Mouse (Mus musculus) CH12.LX (cell line): ENCODE results near the gene Arhgef7. TPM values are rescaled to one million over a fixed set of nuclear protein-coding genes. Genes with fewer than 3 reads are reported as not detected.

Experiments used
- DNase-seq: peaks from one replicate; pipeline ENCODE4 v3.0.0-alpha.2; 2013; ENCODE audit errors: extremely low read depth
- H3K27ac ChIP-seq: 2 replicates; pipeline ENCODE4 v1.5.1; 2012; ENCODE audit warnings: low read depth, mild to moderate bottlenecking, control low read depth, moderate library complexity; ENCODE audit not compliant: insufficient read depth
- H3K27me3 ChIP-seq: replicated peaks from 2 replicates; pipeline ENCODE3; 2012; ENCODE audit warnings: inconsistent platforms
- H3K36me3 ChIP-seq, 2 experiments: replicated peaks in 1 of 2; 2 replicates each; pipeline versions ENCODE3 to v1.6.1; 2012; ENCODE audit warnings: inconsistent platforms in 1 of 2, low read length in 1 of 2, mild to moderate bottlenecking in 1 of 2, mixed read lengths in 1 of 2, moderate library complexity in 1 of 2; ENCODE audit not compliant: control insufficient read depth in 1 of 2, insufficient read depth in 1 of 2
- H3K4me1 ChIP-seq, 2 experiments: 2 replicates each; pipeline ENCODE4 v1.6.1; 2012; ENCODE audit warnings: inconsistent platforms in 1 of 2, moderate library complexity in 1 of 2; ENCODE audit not compliant: insufficient read depth in 2 of 2, control insufficient read depth in 1 of 2
- H3K4me2 ChIP-seq: 2 replicates; pipeline ENCODE4 v1.6.1; 2012; ENCODE audit warnings: low read depth, mild to moderate bottlenecking, control low read depth; ENCODE audit not compliant: poor library complexity, insufficient read depth, severe bottlenecking
- H3K4me3 ChIP-seq, 3 experiments: fragments of 150-350 bp in 1 of 3; sonication (generic) in 1 of 3; replicated peaks in 1 of 3; 2 replicates each; pipeline versions ENCODE3 to v1.5.1; 2011 to 2012; ENCODE audit warnings: low read depth in 2 of 3, low read length in 2 of 3, mild to moderate bottlenecking in 2 of 3, moderate library complexity in 2 of 3, control low read depth in 1 of 3, improper control_type of control experiment in 1 of 3, inconsistent platforms in 1 of 3, mixed read lengths in 1 of 3; ENCODE audit not compliant: poor library complexity in 1 of 3
- H3K79me2 ChIP-seq: replicated peaks from 2 replicates; pipeline ENCODE4 v1.6.1; 2012; ENCODE audit warnings: mild to moderate bottlenecking, moderate library complexity; ENCODE audit not compliant: control insufficient read depth, poor library complexity, insufficient read depth, severe bottlenecking; ENCODE audit errors: extremely low read depth
- H3K9ac ChIP-seq: 2 replicates; pipeline ENCODE4 v1.6.1; 2012; ENCODE audit warnings: low read depth, mild to moderate bottlenecking, control low read depth, moderate library complexity; ENCODE audit not compliant: insufficient read depth
- H3K9me3 ChIP-seq: replicated peaks from 2 replicates; pipeline ENCODE3; 2012; ENCODE audit warnings: low read length, inconsistent platforms, mixed read lengths
- CHD1 ChIP-seq: IDR thresholded peaks from 2 replicates; pipeline ENCODE4 v1.6.1; 2012; ENCODE audit warnings: low read depth, low read length, improper control_type of control experiment, inconsistent platforms
- CTCF ChIP-seq, 2 experiments: IDR thresholded peaks in 1 of 2; conservative IDR thresholded peaks in 1 of 2; 2 replicates each; pipeline ENCODE4 v1.5.1; 2011 to 2012; ENCODE audit warnings: low read depth in 2 of 2, low read length in 2 of 2, improper control_type of control experiment in 1 of 2, inconsistent platforms in 1 of 2, mild to moderate bottlenecking in 1 of 2, moderate library complexity in 1 of 2
- E2F4 ChIP-seq: IDR thresholded peaks from 2 replicates; pipeline ENCODE4 v1.6.1; 2011; ENCODE audit warnings: low read depth, low read length, improper control_type of control experiment; ENCODE audit not compliant: insufficient replicate concordance
- EP300 ChIP-seq: IDR thresholded peaks from 2 replicates; pipeline ENCODE4 v1.6.1; 2011; ENCODE audit warnings: low read length, improper control_type of control experiment
- GABPA ChIP-seq: IDR thresholded peaks from 2 replicates; pipeline ENCODE4 v1.6.1; 2012; ENCODE audit warnings: low read depth, low read length, improper control_type of control experiment, inconsistent platforms; ENCODE audit not compliant: insufficient replicate concordance
- HCFC1 ChIP-seq: IDR thresholded peaks from 2 replicates; pipeline ENCODE4 v1.6.1; 2012; ENCODE audit warnings: low read depth, mild to moderate bottlenecking, inconsistent platforms, low read length, improper control_type of control experiment
- IRF4 ChIP-seq: IDR thresholded peaks from 2 replicates; pipeline ENCODE4 v1.6.1; 2014; ENCODE audit warnings: low read depth, mild to moderate bottlenecking, inconsistent platforms, low read length, improper control_type of control experiment
- JUN ChIP-seq: IDR thresholded peaks from 2 replicates; pipeline ENCODE4 v1.6.1; 2011; ENCODE audit warnings: low read depth, mild to moderate bottlenecking, low read length, improper control_type of control experiment, moderate library complexity; ENCODE audit not compliant: insufficient read depth
- KAT2A ChIP-seq: IDR thresholded peaks from 2 replicates; pipeline ENCODE4 v1.6.1; 2012; ENCODE audit warnings: low read length, improper control_type of control experiment, inconsistent platforms; ENCODE audit not compliant: insufficient replicate concordance
- MAFK ChIP-seq: IDR thresholded peaks from 2 replicates; pipeline ENCODE4 v1.6.1; 2011; ENCODE audit warnings: low read length, improper control_type of control experiment; ENCODE audit not compliant: insufficient replicate concordance
- MAX ChIP-seq: IDR thresholded peaks from 2 replicates; pipeline ENCODE4 v1.6.1; 2011; ENCODE audit warnings: low read length, improper control_type of control experiment
- MEF2A ChIP-seq: IDR thresholded peaks from 2 replicates; pipeline ENCODE4 v1.6.1; 2014; ENCODE audit warnings: low read depth, mild to moderate bottlenecking, inconsistent platforms, low read length, improper control_type of control experiment, borderline replicate concordance
- MYC ChIP-seq: IDR thresholded peaks from 2 replicates; pipeline ENCODE4 v1.6.1; 2011; ENCODE audit warnings: low read depth, mild to moderate bottlenecking, improper control_type of control experiment, low read length
- NRF1 ChIP-seq: IDR thresholded peaks from 2 replicates; pipeline ENCODE4 v1.6.1; 2014; ENCODE audit warnings: low read depth, mild to moderate bottlenecking, inconsistent platforms, low read length, improper control_type of control experiment, moderate library complexity
- PAX5 ChIP-seq: IDR thresholded peaks from 2 replicates; pipeline ENCODE4 v1.6.1; 2012; ENCODE audit warnings: low read length, inconsistent platforms, mixed read lengths
- POLR2AphosphoS2 ChIP-seq: IDR thresholded peaks from 2 replicates; pipeline ENCODE4 v1.6.1; 2011; ENCODE audit warnings: low read depth, low read length, improper control_type of control experiment
- SMC3 ChIP-seq: IDR thresholded peaks from 2 replicates; pipeline ENCODE4 v1.6.1; 2011; ENCODE audit warnings: low read depth, low read length, improper control_type of control experiment
- TBP ChIP-seq: conservative IDR thresholded peaks from 2 replicates; pipeline ENCODE4 v1.6.1; 2011; ENCODE audit warnings: low read depth, low read length, improper control_type of control experiment
- UBTF ChIP-seq: IDR thresholded peaks from 2 replicates; pipeline ENCODE4 v1.6.1; 2012; ENCODE audit warnings: low read depth, mild to moderate bottlenecking, inconsistent platforms, low read length, improper control_type of control experiment, moderate library complexity
- USF1 ChIP-seq: IDR thresholded peaks from 2 replicates; pipeline ENCODE4 v1.6.1; 2014; ENCODE audit warnings: low read depth, mild to moderate bottlenecking, inconsistent platforms, low read length, improper control_type of control experiment
- USF2 ChIP-seq: conservative IDR thresholded peaks from 2 replicates; pipeline ENCODE4 v1.6.1; 2011; ENCODE audit warnings: low read depth, low read length, improper control_type of control experiment
- ZC3H11A ChIP-seq: IDR thresholded peaks from 2 replicates; pipeline ENCODE4 v1.6.1; 2012; ENCODE audit warnings: low read depth, mild to moderate bottlenecking, inconsistent platforms, low read length, improper control_type of control experiment
- ZNF384 ChIP-seq: IDR thresholded peaks from 2 replicates; pipeline ENCODE4 v1.6.1; 2012; ENCODE audit warnings: low read depth, low read length, improper control_type of control experiment, inconsistent platforms
- dilution Hi-C: fragments of 300-500 bp; cut with MboI; formaldehyde crosslinking; loops from 2 replicates; pipeline ENCODE4 v1.14.3; 2020; ENCODE audit warnings: low sequenced_read_pairs; ENCODE audit not compliant: extremely low pct_unique_long_range_greater_than_20kb, extremely low pct_ligation_motif_present
- in situ Hi-C: fragments of 300-500 bp; cut with MboI; formaldehyde crosslinking; loops from 3 replicates; pipeline ENCODE4 v1.14.3; 2019; ENCODE audit warnings: low sequenced_read_pairs, low pct_ligation_motif_present, low pct_unique_long_range_greater_than_20kb, mixed read lengths
- polyA plus RNA-seq: library from polyadenylated mRNA; unstranded; fragments of >175 nt; gene quantifications from 2 replicates; pipeline ENCODE4 v1.2.1, GENCODE M21; 2012; ENCODE audit warnings: low read depth; ENCODE audit not compliant: insufficient read length
- total RNA-seq, 2 experiments: library from RNA; depleted of rRNA; stranded (reverse); fragments of 300-350 nt in 1 of 2; fragments of >200 nt in 1 of 2; gene quantifications; 2 replicates each; pipeline ENCODE4 v1.2.3; 2012 to 2014

The Arhgef7 gene
- total and polyA plus RNA-seq, 3 experiments = 8.5 to 28.7 (median 17.0) TPM

GRCm38 (mm10) chr8:11820568-11820967 is 93.0 kb downstream of the Arhgef7 start:
- in situ Hi-C loops (no loop called here), dilution Hi-C loops (no loop called here)
- Histone ChIP-seq H3K4me1 (no peaks in the 10 kb centered on the region), H3K27me3 (no peaks in the 10 kb centered on the region), H3K4me2 (no peak overlapping the region), H3K9me3 (no peaks in the 10 kb centered on the region), H3K27ac (no peak overlapping the region), H3K9ac (no peak overlapping the region), H3K4me3 (no peak overlapping the region)
- DNase-seq = no peak
- TF ChIP-seq SMC3 = no peak
- no peak for TF ChIP-seq KAT2A
- TF ChIP-seq MEF2A = no peak
- no peak for TF ChIP-seq PAX5
- no peak for TF ChIP-seq GABPA
- TF ChIP-seq NRF1 = no peak
- TF ChIP-seq JUN = no peak
- TF ChIP-seq USF1 = no peak
- TF ChIP-seq USF2 = no peak
- TF ChIP-seq IRF4 = no peak
- TF ChIP-seq CHD1 = no peak
- TF ChIP-seq MYC = no peak
- TF ChIP-seq CTCF (conservative IDR thresholded peaks at IDR 0.05 in 1 of 2, IDR thresholded peaks at IDR 0.05 in 1 of 2; ENCODE audit: low read depth in 2 of 2, low read length in 2 of 2) = no peak
- TF ChIP-seq HCFC1 = no peak
- no peak for TF ChIP-seq ZNF384
- TF ChIP-seq, all 38 proteins: peak for 0
- Histone ChIP-seq H3K36me3 (peaks cover 69 to 95% of the 10 kb centered on the region in 2 experiments), H3K79me2 (no peaks in the 10 kb centered on the region)

- Histone ChIP-seq H3K27me3 (no peaks in the 10 kb centered on the region), H3K4me1 (no peaks in the 10 kb centered on the region), H3K36me3 (peaks cover 68 to 95% of the 10 kb centered on the region in 2 experiments), H3K9me3 (no peaks in the 10 kb centered on the region), H3K4me2 (no peak overlapping the region), H3K9ac (no peak overlapping the region), H3K4me3 (no peak overlapping the region), H3K79me2 (no peaks in the 10 kb centered on the region), H3K27ac (no peak overlapping the region)
- in situ Hi-C loops = no loop called here
- no peak for DNase-seq
- dilution Hi-C loops = no loop called here
- TF ChIP-seq MEF2A (no peak), UBTF (no peak), POLR2AphosphoS2 (no peak), ZC3H11A (no peak), CTCF (conservative IDR thresholded peaks at IDR 0.05 in 1 of 2, IDR thresholded peaks at IDR 0.05 in 1 of 2; ENCODE audit: low read depth in 2 of 2, low read length in 2 of 2) (no peak), MAFK (no peak), EP300 (no peak), TBP (no peak), MAX (no peak), ZNF384 (no peak), HCFC1 (no peak), USF2 (no peak), E2F4 (no peak)
Measured at GRCm38 (mm10) chr8:11821451-11822206, 94.1 kb downstream of the Arhgef7 start.
